Mouse (Mus musculus) bone marrow macrophage, adult 2 months (primary cell): ENCODE measurements around the gene Copz2. TPM values are rescaled to one million over a fixed set of nuclear protein-coding genes. Genes with fewer than 3 reads are reported as not detected.

Experiments used
- H3K27ac ChIP-seq: 2 replicates; pipeline ENCODE4 v1.5.1; 2012; ENCODE audit warnings: low read depth, low read length; ENCODE audit not compliant: insufficient read depth
- H3K4me1 ChIP-seq: 2 replicates; pipeline ENCODE4 v1.6.1; 2012; ENCODE audit warnings: low read length; ENCODE audit not compliant: control insufficient read depth, insufficient read depth
- H3K4me3 ChIP-seq: 2 replicates; pipeline ENCODE4 v1.5.1; 2012; ENCODE audit warnings: mild to moderate bottlenecking, low read length, moderate library complexity; ENCODE audit not compliant: insufficient read depth
- CTCF ChIP-seq: IDR thresholded peaks from 2 replicates; pipeline ENCODE4 v1.5.1; 2012; ENCODE audit warnings: low read depth, mild to moderate bottlenecking, low read length, moderate library complexity
- POLR2A ChIP-seq: IDR thresholded peaks from 2 replicates; pipeline ENCODE4 v1.6.1; 2012; ENCODE audit warnings: mild to moderate bottlenecking, low read depth, low read length, borderline replicate concordance
- polyA plus RNA-seq: library from polyadenylated mRNA; stranded (reverse); fragments of >200 nt; gene quantifications from 2 replicates; pipeline ENCODE4 v1.2.4, GENCODE M21; 2012; ENCODE audit not compliant: missing spikeins, insufficient read depth, insufficient read length

The Copz2 gene
- polyA plus RNA-seq, 1 experiment: 24.7 TPM

GRCm38 (mm10) chr11:96901332-96901731, 51.7 kb downstream of the Copz2 start:
- no peak overlapping the region for H3K4me3 ChIP-seq
- TF ChIP-seq POLR2A: no peak
- no peak for TF ChIP-seq CTCF
- peaks cover 25% of the 10 kb centered on the region for H3K4me1 ChIP-seq
- H3K27ac ChIP-seq: no peak overlapping the region

GRCm38 (mm10) chr11:96902639-96903635, 53.3 kb downstream of the Copz2 start:
- Histone ChIP-seq H3K27ac (no peak overlapping the region), H3K4me1 (peaks cover 21% of the 10 kb centered on the region), H3K4me3 (no peak overlapping the region)
- TF ChIP-seq CTCF (no peak), POLR2A (no peak)

- Histone ChIP-seq H3K27ac (no peak overlapping the region), H3K4me3 (no peak overlapping the region), H3K4me1 (peaks cover 22% of the 10 kb centered on the region)
- TF ChIP-seq POLR2A: no peak
- TF ChIP-seq CTCF: no peak
Measured at GRCm38 (mm10) chr11:96906431-96907161, 56.9 kb downstream of the Copz2 start.

GRCm38 (mm10) chr11:96908594-96908993, 58.9 kb downstream of the Copz2 start:
- Histone ChIP-seq H3K27ac (no peak overlapping the region), H3K4me1 (peaks cover 8% of the 10 kb centered on the region), H3K4me3 (no peak overlapping the region)
- TF ChIP-seq POLR2A (no peak), CTCF (no peak)

GRCm38 (mm10) chr11:96910003-96910402, 60.3 kb downstream of the Copz2 start:
- TF ChIP-seq CTCF (peak; percentile 77; the same call in 1 of the 2 replicates), POLR2A (no peak)
- Histone ChIP-seq H3K27ac (no peak overlapping the region), H3K4me3 (no peak overlapping the region), H3K4me1 (peaks cover 8% of the 10 kb centered on the region)

Other genes starting within 250 kb of the Copz2 start
- 37.0 and 37.8 TPM in 2 replicates for gene Snx11, start 72.3 kb upstream of the Copz2 start, polyA plus RNA-seq
- gene Cbx1, start 60.7 kb upstream of the Copz2 start, polyA plus RNA-seq: 51.4 and 57.5 TPM in 2 replicates
- 105 and 106 TPM in 2 replicates for gene Nfe2l1, start 19.9 kb upstream of the Copz2 start, polyA plus RNA-seq
- gene Cdk5rap3, start 66.6 kb downstream of the Copz2 start, polyA plus RNA-seq: 26.3 and 30.0 TPM in 2 replicates
- not detected in 2 replicates for gene Prr15l, start 78.2 kb downstream of the Copz2 start, polyA plus RNA-seq
- 17.5 and 18.1 TPM in 2 replicates for gene Pnpo, start 94.1 kb downstream of the Copz2 start, polyA plus RNA-seq
- 18.1 and 22.3 TPM in 2 replicates for gene Sp2, start 133.1 kb downstream of the Copz2 start, polyA plus RNA-seq
- gene Sp6, start 163.5 kb downstream of the Copz2 start, polyA plus RNA-seq: 0.31 and 0.37 TPM in 2 replicates
- 1.5 and 2.2 TPM in 2 replicates for gene Scrn2, start 180.1 kb downstream of the Copz2 start, polyA plus RNA-seq
- not detected in 2 replicates for gene Lrrc46, start 191.5 kb downstream of the Copz2 start, polyA plus RNA-seq
- 32.2 and 34.0 TPM in 2 replicates for gene Mrpl10, start 191.7 kb downstream of the Copz2 start, polyA plus RNA-seq
- 8.5 and 9.2 TPM in 2 replicates for gene Osbpl7, start 200.8 kb downstream of the Copz2 start, polyA plus RNA-seq